Mouse (Mus musculus): ENCODE data around the gene Olfr694.
"Not testable (repeated sequence)": the region's sequence is repeated elsewhere in the genome, so short reads cannot be mapped to it uniquely, and the experiment has no call there.

Gene Olfr694

GRCm38 (mm10) chr7:106691714-106692113, at the start of gene Olfr694:
Gene Olfr694, minus strand, starts transcription at chr7:106691814.
- Histone ChIP-seq H3K36me3 (ENCODE audit: insufficient read depth, low read length) (no peaks in the 10 kb centered on the region), H3K4me3 (replicated peaks; ENCODE audit: low read length) (no peak within 1 kb of the TSS), H3K4me1 (replicated peaks; ENCODE audit: low read depth, low read length) (no peaks in the 10 kb centered on the region), H3K27me3 (ENCODE audit: insufficient read depth, low read length) (no peaks in the 10 kb centered on the region), H3K9me3 (ENCODE audit: low read length) (no peaks in the 10 kb centered on the region)
- TF ChIP-seq NANOG (IDR thresholded peaks at IDR 0.05; ENCODE audit: borderline replicate concordance, low read length): no peak

DNA sequence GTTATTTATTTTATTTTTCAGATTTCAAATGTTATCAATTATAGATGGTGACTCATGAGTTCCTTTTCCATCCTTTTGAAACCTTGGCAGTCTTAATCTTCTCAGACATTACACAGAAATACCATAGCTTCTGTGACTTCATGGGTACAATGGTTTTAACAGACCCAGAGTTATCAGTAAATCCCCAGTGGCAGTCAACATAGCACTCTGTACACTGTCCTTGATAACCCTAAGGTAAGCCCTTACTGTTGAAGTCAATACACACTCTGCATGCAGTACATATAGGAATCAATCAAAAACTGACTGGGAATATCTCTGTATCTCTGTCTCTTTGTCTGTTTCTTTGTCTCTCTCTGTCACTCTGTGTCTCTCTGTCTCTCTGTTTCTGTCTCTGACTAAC, 45.4 kb upstream of the Olfr694 start:
- Histone ChIP-seq H3K27me3 (ENCODE audit: insufficient read depth, low read length) (no peaks in the 10 kb centered on the region), H3K9me3 (ENCODE audit: low read length) (no peaks in the 10 kb centered on the region)

GRCm38 (mm10) chr7:106733717-106734116, 42.1 kb upstream of the Olfr694 start:
- Histone ChIP-seq H3K4me1 (replicated peaks; ENCODE audit: low read depth, low read length) (no peaks in the 10 kb centered on the region), H3K27me3 (ENCODE audit: insufficient read depth, low read length) (no peaks in the 10 kb centered on the region), H3K9me3 (ENCODE audit: low read length) (no peaks in the 10 kb centered on the region), H3K4me3 (replicated peaks; ENCODE audit: low read length) (no peak overlapping the region), H3K36me3 (ENCODE audit: insufficient read depth, low read length) (no peaks in the 10 kb centered on the region)
- no peak for TF ChIP-seq CTCF (conservative IDR thresholded peaks at IDR 0.05; ENCODE audit: low read length)
- TF ChIP-seq NANOG (IDR thresholded peaks at IDR 0.05; ENCODE audit: borderline replicate concordance, low read length): no peak
- no peak for TF ChIP-seq POU5F1 (IDR thresholded peaks at IDR 0.05; ENCODE audit: borderline replicate concordance, low read length)

More for the DNA sequence above, 45.4 kb upstream of the Olfr694 start:
- Histone ChIP-seq H3K4me3 (replicated peaks; ENCODE audit: low read length) (no peak overlapping the region), H3K36me3 (ENCODE audit: insufficient read depth, low read length) (no peaks in the 10 kb centered on the region), H3K4me1 (replicated peaks; ENCODE audit: low read depth, low read length) (no peaks in the 10 kb centered on the region)
- TF ChIP-seq NANOG (IDR thresholded peaks at IDR 0.05; ENCODE audit: borderline replicate concordance, low read length): no peak
- TF ChIP-seq CTCF (conservative IDR thresholded peaks at IDR 0.05; ENCODE audit: low read length): no peak
- no peak for TF ChIP-seq POU5F1 (IDR thresholded peaks at IDR 0.05; ENCODE audit: borderline replicate concordance, low read length)

DNA sequence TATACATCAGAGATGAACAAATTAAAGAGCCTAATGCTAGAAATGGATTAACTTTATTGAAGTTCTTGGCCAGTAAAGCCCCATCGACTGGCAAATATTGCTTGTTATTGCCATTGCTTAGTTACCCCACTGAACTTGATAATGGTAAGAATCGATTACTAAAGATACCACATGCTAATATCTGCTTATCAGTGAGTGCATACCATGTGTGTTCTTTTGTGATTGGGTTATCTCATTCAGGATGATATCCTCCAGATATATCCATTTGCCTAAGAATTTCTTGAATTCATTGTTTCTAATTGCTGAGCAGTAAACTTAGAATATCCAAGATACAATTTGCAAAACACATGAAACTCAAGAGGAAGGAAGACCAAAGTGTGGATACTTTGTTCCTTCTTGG, 34.0 kb upstream of the Olfr694 start:
- H3K36me3 ChIP-seq (ENCODE audit: insufficient read depth, low read length); H3K27me3 ChIP-seq (ENCODE audit: insufficient read depth, low read length); H3K9me3 ChIP-seq (ENCODE audit: low read length); H3K4me3 ChIP-seq (replicated peaks; ENCODE audit: low read length); H3K4me1 ChIP-seq (replicated peaks; ENCODE audit: low read depth, low read length): not testable (repeated sequence)

DNA sequence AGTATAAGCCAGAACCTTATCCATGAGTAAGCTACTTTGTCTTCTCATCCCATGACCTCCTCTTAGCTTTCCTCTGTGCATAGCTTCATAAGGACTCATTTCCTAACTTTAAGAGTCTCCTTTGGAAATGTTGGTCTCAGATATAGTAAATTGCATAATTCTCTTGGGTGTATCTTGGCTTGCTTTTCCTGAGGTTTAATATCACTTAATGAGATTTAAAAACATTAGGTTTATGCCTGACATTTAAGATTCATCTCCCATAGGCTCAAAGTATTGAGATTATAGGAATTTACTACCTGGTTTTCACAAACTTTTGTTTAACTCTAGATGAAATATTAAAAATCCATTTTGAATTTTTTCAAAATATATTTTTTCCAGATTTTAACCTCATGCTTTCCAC, 24.7 kb upstream of the Olfr694 start, which contains the start of gene Olfr695:
TSS of gene Olfr695 (minus strand) at position 101 of the 400 bp plus-strand sequence.
- no peaks in the 10 kb centered on the region for H3K36me3 ChIP-seq (ENCODE audit: insufficient read depth, low read length)
- H3K4me1 ChIP-seq (replicated peaks; ENCODE audit: low read depth, low read length): no peaks in the 10 kb centered on the region
- peaks cover 10% of the 10 kb centered on the region; the same call in 1 of the 2 replicates for H3K9me3 ChIP-seq (ENCODE audit: low read length)
- H3K4me3 ChIP-seq (replicated peaks; ENCODE audit: low read length): no peak within 1 kb of the TSS
- H3K27me3 ChIP-seq (ENCODE audit: insufficient read depth, low read length): no peaks in the 10 kb centered on the region
- no peak for TF ChIP-seq CTCF (conservative IDR thresholded peaks at IDR 0.05; ENCODE audit: low read length)
- no peak for TF ChIP-seq NANOG (IDR thresholded peaks at IDR 0.05; ENCODE audit: borderline replicate concordance, low read length)
- no peak for TF ChIP-seq POU5F1 (IDR thresholded peaks at IDR 0.05; ENCODE audit: borderline replicate concordance, low read length)

GRCm38 (mm10) chr7:106711463-106711862, 19.8 kb upstream of the Olfr694 start:
- H3K4me1 ChIP-seq (replicated peaks; ENCODE audit: low read depth, low read length): no peaks in the 10 kb centered on the region
- TF ChIP-seq NANOG (IDR thresholded peaks at IDR 0.05; ENCODE audit: borderline replicate concordance, low read length) (no peak), POU5F1 (IDR thresholded peaks at IDR 0.05; ENCODE audit: borderline replicate concordance, low read length) (no peak), CTCF (conservative IDR thresholded peaks at IDR 0.05; ENCODE audit: low read length) (no peak)
- 0 out of 2 replicates have a peak, but pooled peaks cover 2% of the 10 kb centered on the region for H3K9me3 ChIP-seq (ENCODE audit: low read length)
- H3K36me3 ChIP-seq (ENCODE audit: insufficient read depth, low read length): no peaks in the 10 kb centered on the region
- no peak overlapping the region for H3K4me3 ChIP-seq (replicated peaks; ENCODE audit: low read length)
- H3K27me3 ChIP-seq (ENCODE audit: insufficient read depth, low read length): no peaks in the 10 kb centered on the region

DNA sequence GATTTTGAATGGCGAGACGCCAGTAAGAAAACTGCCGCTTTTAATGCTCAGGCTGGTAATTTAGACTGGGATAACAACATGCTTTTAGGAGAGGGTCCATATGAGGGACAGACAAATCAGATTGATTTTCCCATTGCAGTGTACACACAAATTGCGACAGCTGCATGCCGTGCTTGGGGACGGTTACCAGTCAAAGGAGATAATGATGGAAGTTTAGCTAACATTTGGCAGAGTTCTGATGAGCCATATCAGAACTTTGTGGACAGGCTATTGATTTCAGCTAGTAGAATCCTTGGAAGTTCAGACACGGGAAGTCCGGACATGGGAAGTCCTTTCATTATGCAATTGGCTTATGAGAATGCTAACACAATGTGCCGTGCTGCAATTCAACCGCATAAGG, 16.1 kb upstream of the Olfr694 start:
- H3K36me3 ChIP-seq (ENCODE audit: insufficient read depth, low read length); H3K4me1 ChIP-seq (replicated peaks; ENCODE audit: low read depth, low read length); H3K4me3 ChIP-seq (replicated peaks; ENCODE audit: low read length); H3K27me3 ChIP-seq (ENCODE audit: insufficient read depth, low read length): not testable (repeated sequence)
- H3K9me3 ChIP-seq (ENCODE audit: low read length): peaks cover 12% of the 10 kb centered on the region

DNA sequence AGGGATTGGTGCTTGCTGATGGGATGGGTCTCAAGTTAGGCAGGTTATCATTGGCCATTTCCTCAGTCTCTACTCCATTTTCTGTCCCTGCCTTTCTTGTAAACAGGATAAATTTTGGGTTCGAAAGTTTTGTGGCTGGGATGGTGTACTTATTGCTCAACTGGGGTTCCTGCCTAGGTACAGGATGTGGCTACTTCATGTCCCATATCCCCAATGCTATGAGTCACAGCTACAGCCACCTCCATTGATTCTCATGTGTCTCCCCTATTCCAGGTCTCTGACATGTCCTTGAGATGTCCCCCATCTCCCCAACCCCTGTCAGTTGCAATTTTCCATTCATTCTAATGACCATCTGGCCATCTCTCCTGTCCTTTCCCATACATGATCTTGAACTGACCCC, 5.3 kb upstream of the Olfr694 start:
- Histone ChIP-seq H3K4me1 (replicated peaks; ENCODE audit: low read depth, low read length) (no peaks in the 10 kb centered on the region), H3K36me3 (ENCODE audit: insufficient read depth, low read length) (no peaks in the 10 kb centered on the region), H3K27me3 (ENCODE audit: insufficient read depth, low read length) (no peaks in the 10 kb centered on the region), H3K9me3 (ENCODE audit: low read length) (peaks cover 23% of the 10 kb centered on the region), H3K4me3 (replicated peaks; ENCODE audit: low read length) (no peak overlapping the region)
- no peak for TF ChIP-seq CTCF (conservative IDR thresholded peaks at IDR 0.05; ENCODE audit: low read length)
- TF ChIP-seq POU5F1 (IDR thresholded peaks at IDR 0.05; ENCODE audit: borderline replicate concordance, low read length): no peak
- no peak for TF ChIP-seq NANOG (IDR thresholded peaks at IDR 0.05; ENCODE audit: borderline replicate concordance, low read length)

- Histone ChIP-seq H3K9me3 (ENCODE audit: low read length) (no peaks in the 10 kb centered on the region), H3K4me3 (replicated peaks; ENCODE audit: low read length) (no peak overlapping the region), H3K36me3 (ENCODE audit: insufficient read depth, low read length) (no peaks in the 10 kb centered on the region), H3K4me1 (replicated peaks; ENCODE audit: low read depth, low read length) (no peaks in the 10 kb centered on the region), H3K27me3 (ENCODE audit: insufficient read depth, low read length) (no peaks in the 10 kb centered on the region)
- TF ChIP-seq CTCF (conservative IDR thresholded peaks at IDR 0.05; ENCODE audit: low read length) (no peak), NANOG (IDR thresholded peaks at IDR 0.05; ENCODE audit: borderline replicate concordance, low read length) (no peak), POU5F1 (IDR thresholded peaks at IDR 0.05; ENCODE audit: borderline replicate concordance, low read length) (no peak)
Measured at GRCm38 (mm10) chr7:106692976-106693375, 1.4 kb upstream of the Olfr694 start.

Measured in E14TG2a.4 (cell line).